8 mouse cellular contexts compared by ENCODE assay signal in genomic region chr7:80113989-80114388, GRCm38 (mm10). TPM values are rescaled to one million over a fixed set of nuclear protein-coding genes. Genes with fewer than 3 reads are reported as not detected.
A peak's percentile ranks its signal among the peaks of the same experiment; 100 is the strongest.
DNase-seq lines count a peak whose midpoint lies in the region; ATAC-seq and TF ChIP-seq lines count a peak whose summit lies in the region.

No protein-coding gene starts in this region.

- ATAC-seq in common myeloid progenitor, adult 5-6 weeks (replicated peaks; ENCODE audit: low read depth, poor library complexity, severe bottlenecking), result peak; percentile 6; the same call in 1 of the 2 replicates
- ATAC-seq in intestine, postnatal 0 days, result 0 out of 2 replicates have a peak, but pooled peaks have one; percentile 17
- ATAC-seq in liver, embryonic 16.5 days (ENCODE audit: low read depth), result peak; percentile 28; the same call in 1 of the 2 replicates

- H3K9ac ChIP-seq in intestine, postnatal 0 days (ENCODE audit: low read depth, low read length), result peak overlapping the region; percentile 92
- H3K9ac ChIP-seq in liver, embryonic 16.5 days (ENCODE audit: low read depth, low read length), result peak overlapping the region; percentile 84

- H3K27ac ChIP-seq in intestine, postnatal 0 days (ENCODE audit: low read depth, low read length), result peak overlapping the region; percentile 90
- peak overlapping the region; percentile 80 for H3K27ac ChIP-seq in liver, embryonic 16.5 days (ENCODE audit: low read length)
- H3K27ac ChIP-seq in olfactory bulb, adult 2 months (ENCODE audit: insufficient read depth, low read depth, low read length), result peak overlapping the region; percentile 83

- no peaks in the 10 kb centered on the region for H3K27me3 ChIP-seq in intestine, postnatal 0 days (replicated peaks; ENCODE audit: control insufficient read depth, insufficient read depth, low read length)
- no peaks in the 10 kb centered on the region for H3K27me3 ChIP-seq in liver, embryonic 16.5 days (ENCODE audit: control insufficient read depth, insufficient read depth, low read depth, low read length)

- no peaks in the 10 kb centered on the region for H3K9me3 ChIP-seq in intestine, postnatal 0 days (ENCODE audit: control insufficient read depth)
- H3K9me3 ChIP-seq in liver, embryonic 16.5 days (replicated peaks; ENCODE audit: control insufficient read depth, low read length), result no peaks in the 10 kb centered on the region

- WGBS in intestine, postnatal 0 days, result 5% methylated on average over 10 of the region's 10 CpGs
- WGBS in liver, embryonic 16.5 days (ENCODE audit: insufficient replicate concordance), result 12% methylated on average over 10 of the region's 10 CpGs
- 18% methylated on average over 10 of the region's 10 CpGs for WGBS in olfactory bulb, adult 2 months

- DNase-seq in adrenal gland, postnatal 14 days, result peak; percentile 52
- DNase-seq in adrenal gland, adult 18-20 months (ENCODE audit: low spot score in 2 of 2), result no peak
- DNase-seq in heart, adult 11 months, result peak; percentile 98
- DNase-seq in left cerebral cortex, adult 11 months (ENCODE audit: low spot score), result no peak

- 0 out of 2 replicates have a peak, but pooled peaks cover 5% of the 10 kb centered on the region for H3K4me1 ChIP-seq in intestine, postnatal 0 days (replicated peaks; ENCODE audit: control insufficient read depth, insufficient read depth, low read length)
- H3K4me1 ChIP-seq in liver, embryonic 16.5 days (ENCODE audit: control insufficient read depth, low read depth, low read length), result peaks cover 46% of the 10 kb centered on the region
- H3K4me1 ChIP-seq in olfactory bulb, adult 2 months (ENCODE audit: control insufficient read depth, insufficient read depth, low read length), result peaks cover 19% of the 10 kb centered on the region

- H3K4me3 ChIP-seq in intestine, postnatal 0 days (ENCODE audit: low read depth, low read length), result peak overlapping the region; percentile 89
- peak overlapping the region; percentile 81 for H3K4me3 ChIP-seq in liver, embryonic 16.5 days (ENCODE audit: low read depth, low read length)
- H3K4me3 ChIP-seq in olfactory bulb, adult 2 months (ENCODE audit: insufficient read depth, low read depth, low read length), result peak overlapping the region; percentile 86

- peaks cover 8% of the 10 kb centered on the region; the same call in 1 of the 2 replicates for H3K36me3 ChIP-seq in intestine, postnatal 0 days (ENCODE audit: control insufficient read depth, insufficient read depth)
- H3K36me3 ChIP-seq in liver, embryonic 16.5 days (ENCODE audit: control insufficient read depth, insufficient read depth), result no peaks in the 10 kb centered on the region

- TF ChIP-seq CTCF in intestine, postnatal 0 days (IDR thresholded peaks at IDR 0.05; ENCODE audit: low read depth), result no peak
- TF ChIP-seq CTCF in olfactory bulb, adult 2 months (IDR thresholded peaks at IDR 0.05; ENCODE audit: insufficient read depth, low read depth, low read length), result no peak

- peak overlapping the region; percentile 99 for H3K4me2 ChIP-seq in intestine, postnatal 0 days (replicated peaks; ENCODE audit: low read depth)
- peak overlapping the region; percentile 99 for H3K4me2 ChIP-seq in liver, embryonic 16.5 days (ENCODE audit: low read depth, low read length)

- no peak for TF ChIP-seq POLR2A in olfactory bulb, adult 2 months (IDR thresholded peaks at IDR 0.05; ENCODE audit: insufficient read depth, low read depth, low read length)

RNA-seq across cellular contexts. Expression of gene Idh2, which starts 1.2 kb away (rescaled TPM):
- 353 and 359 TPM in 2 replicates for total RNA-seq in adrenal gland, postnatal 14 days (2021)
- 100 to 1,000 TPM; 116 to 190 TPM for total RNA-seq in adrenal gland, adult 18-20 months (2021)
- total RNA-seq in common myeloid progenitor, adult 5-6 weeks (2017), result 233 and 240 TPM in 2 replicates
- 185 and 190 TPM in 2 replicates for polyA plus RNA-seq in intestine, postnatal 0 days (2015; fragmentation: Nextera tagmentation; extraction: Ambion mirVana)
- polyA plus RNA-seq in liver, embryonic 16.5 days (2015; fragmentation: Nextera tagmentation; extraction: Ambion mirVana), result 204 and 221 TPM in 2 replicates
- not detected in 2 replicates for polyA plus RNA-seq in olfactory bulb, adult 2 months (2012; ENCODE audit: insufficient read depth, insufficient read length, low replicate concordance, missing spikeins)

Comparison
In these comparisons a context has a peak if more than half of its experiments do, and no peak if none do; other contexts are left out.
1. DNase-seq: peak in adrenal gland, postnatal 14 days (single experiment) and heart, adult 11 months (single experiment); none in adrenal gland, adult 18-20 months (0 of 2) and left cerebral cortex, adult 11 months (single experiment).
2. Peak in every context shown above with its lines, with median percentiles within 50 percentile points of each other: ATAC-seq, H3K27ac ChIP-seq and H3K4me3 ChIP-seq.